Mouse (Mus musculus) left cerebral cortex, postnatal 14 days (tissue): Measurements from ENCODE around the gene Bad. TPM values are rescaled to one million over a fixed set of nuclear protein-coding genes. Genes with fewer than 3 reads are reported as not detected.
"Not testable (repeated sequence)": the region's sequence is repeated elsewhere in the genome, so short reads cannot be mapped to it uniquely, and the experiment has no call there.

Experiments used
- DNase-seq, 2 experiments: peaks; one replicate each; pipeline ENCODE4 v3.0.0; 2021 to 2022; ENCODE audit warnings: low spot score in 2 of 2, mixed read lengths in 1 of 2
- intact Hi-C: fragments of 180-260 bp; cut with DNase I; formaldehyde crosslinking; loops from one replicate; pipeline ENCODE4 v1.15.1; 2025
- long read RNA-seq, 2 experiments: library from polyadenylated mRNA; stranded (forward); transcript quantifications; one replicate each; pipeline ENCODE4 v2.0.0; 2021
- total RNA-seq, 2 experiments: library from RNA; stranded (reverse); gene quantifications; 2 replicates each; pipeline ENCODE4 v1.2.3; 2021

Bad gene
- total RNA-seq, result 10 to 100 TPM; 35.2 to 36.0 TPM
- long read RNA-seq, experiment 1, transcript Bad-201 (4 exons, 1,452 nt), result minor isoform, 5 of 36 reads
- long read RNA-seq, experiment 1, transcript Bad-202 (4 exons, 990 nt), result major isoform, 19 of 36 reads
- long read RNA-seq, experiment 1, partial matches to known transcripts, result 8 of 36 reads
- long read RNA-seq, experiment 1, other reads (novel, unspliced or antisense), result 0 of 36 reads
- long read RNA-seq, experiment 2, transcript Bad-202 (4 exons, 990 nt), result major isoform, 13 of 29 reads
- long read RNA-seq, experiment 2, transcript Bad-201 (4 exons, 1,452 nt), result minor isoform, 6 of 29 reads
- long read RNA-seq, experiment 2, partial matches to known transcripts, result 7 of 29 reads
- long read RNA-seq, experiment 2, other reads (novel, unspliced or antisense), result 3 of 29 reads

- DNase-seq, result peak; percentile 90 to 96
- intact Hi-C loops, result loop anchor here (5.0 kb wide), 1 partner anchor 36 kb away; the partner anchor contains the start of gene Plcb3
Measured at GRCm38 (mm10) chr19:6941372-6942248, at the start of gene Bad. TSS of gene Bad (plus strand) at chr19:6941861.

GRCm38 (mm10) chr19:6892512-6892911, 49.1 kb upstream of the Bad start:
- intact Hi-C loops, result no loop called here
- DNase-seq, result no peak

- intact Hi-C loops, result no loop called here
- no peak for DNase-seq
Measured at GRCm38 (mm10) chr19:6893731-6894451, 47.8 kb upstream of the Bad start.

- intact Hi-C loops, DNase-seq: not testable (repeated sequence)
Measured at GRCm38 (mm10) chr19:6895608-6896305, 45.9 kb upstream of the Bad start.

- DNase-seq, result no peak
- intact Hi-C loops, result no loop called here
Measured at GRCm38 (mm10) chr19:6899641-6900040, 42.0 kb upstream of the Bad start.

- intact Hi-C loops, result no loop called here
- no peak for DNase-seq
Measured at GRCm38 (mm10) chr19:6903031-6903430, 38.6 kb upstream of the Bad start.

- no peak for DNase-seq
- intact Hi-C loops, result loop anchor here (5.0 kb wide), 1 partner anchor 48 kb away; the partner anchor contains the start of gene Ccdc88b
Measured at GRCm38 (mm10) chr19:6904846-6905245, 36.8 kb upstream of the Bad start.

- intact Hi-C loops, result loop anchor here (5.0 kb wide), 1 partner anchor 48 kb away; the partner anchor contains the start of gene Ccdc88b
- DNase-seq, result no peak
Measured at GRCm38 (mm10) chr19:6905498-6906159, 36.0 kb upstream of the Bad start.

GRCm38 (mm10) chr19:6906199-6906598, 35.5 kb upstream of the Bad start:
- intact Hi-C loops, result loop anchor here (5.0 kb wide), 1 partner anchor 49 kb away; the partner anchor contains the start of gene Ccdc88b
- DNase-seq, result no peak

- intact Hi-C loops, result loop anchor here (5.0 kb wide), 1 partner anchor 50 kb away; the partner anchor contains the start of gene Ccdc88b
- no peak for DNase-seq
Measured at GRCm38 (mm10) chr19:6907094-6907493, 34.6 kb upstream of the Bad start.

GRCm38 (mm10) chr19:6907811-6908540, 33.7 kb upstream of the Bad start:
- no peak for DNase-seq
- intact Hi-C loops, result loop anchor here (5.0 kb wide), 1 partner anchor 51 kb away; the partner anchor contains the start of gene Ccdc88b

- intact Hi-C loops, result loop anchor here (5.0 kb wide), 1 partner anchor 52 kb away; the partner anchor contains the start of gene Ccdc88b
- no peak for DNase-seq
Measured at GRCm38 (mm10) chr19:6909021-6909420, 32.6 kb upstream of the Bad start.

- intact Hi-C loops, result loop anchor here (5.0 kb wide), 1 partner anchor 52 kb away; the partner anchor contains the start of gene Ccdc88b
- peak; percentile 92 to 96 for DNase-seq
Measured at GRCm38 (mm10) chr19:6909507-6910289, 32.0 kb upstream of the Bad start, which contains the start of the genes Trmt112 and Prdx5. TSS of gene Trmt112 (plus strand) at chr19:6909698. TSS of gene Prdx5 (minus strand) at chr19:6910106.

GRCm38 (mm10) chr19:6910306-6910705, 31.4 kb upstream of the Bad start:
- intact Hi-C loops, DNase-seq: not testable (repeated sequence)

GRCm38 (mm10) chr19:6911101-6912074, 30.3 kb upstream of the Bad start:
- intact Hi-C loops, result no loop called here
- DNase-seq, result no peak
